22 mouse cellular contexts compared by ENCODE assay signal in genomic region chr2:145165076-145165475, GRCm38 (mm10). TPM values are rescaled to one million over a fixed set of nuclear protein-coding genes. Genes with fewer than 3 reads are reported as not detected.
DNase-seq lines count a peak whose midpoint lies in the region; ATAC-seq and TF ChIP-seq lines count a peak whose summit lies in the region.
"Had no signal": no experiment of that assay in that cellular context is flagged by ENCODE, and none has a peak within 500 bp of the region (broad histone marks: within the 10 kb centered on the region; RNA-seq: fewer than 3 reads in every experiment).

No protein-coding gene starts in this region.

- H3K9ac ChIP-seq in heart, embryonic 11.5 days (ENCODE audit: low read depth, low read length) = no peak overlapping the region
- H3K9ac ChIP-seq in midbrain, embryonic 11.5 days (ENCODE audit: low read length) = no peak overlapping the region
- no peak overlapping the region for H3K9ac ChIP-seq in CH12.LX (ENCODE audit: insufficient read depth, low read depth)

- ATAC-seq in heart, embryonic 11.5 days (replicated peaks; ENCODE audit: insufficient number of reproducible peaks, low FRiP score, low TSS enrichment) = no peak
- no peak for ATAC-seq in midbrain, embryonic 11.5 days (ENCODE audit: low FRiP score)
- ATAC-seq: activated CD4-positive, CD25-positive, alpha-beta regulatory T cell, adult 4 months; CD4-positive, CD25-positive, alpha-beta regulatory T cell, adult 4 months; Patski had no signal

- TF ChIP-seq RAD21 in CH12.LX (IDR thresholded peaks at IDR 0.05; ENCODE audit: low read depth, low read length) = no peak

- H3K9me3 ChIP-seq in heart, embryonic 11.5 days (replicated peaks; ENCODE audit: control insufficient read depth, low read length) = no peaks in the 10 kb centered on the region
- no peaks in the 10 kb centered on the region for H3K9me3 ChIP-seq in midbrain, embryonic 11.5 days (ENCODE audit: control insufficient read depth, low read length)
- H3K9me3 ChIP-seq in midbrain, embryonic 10.5 days (replicated peaks) = no peaks in the 10 kb centered on the region
- H3K9me3 ChIP-seq in CH12.LX (replicated peaks; ENCODE audit: low read length) = peaks cover 4% of the 10 kb centered on the region

- peaks cover 3% of the 10 kb centered on the region for H3K27me3 ChIP-seq in heart, embryonic 11.5 days (ENCODE audit: control insufficient read depth, insufficient read depth, low read length)
- no peaks in the 10 kb centered on the region for H3K27me3 ChIP-seq in midbrain, embryonic 11.5 days (ENCODE audit: control insufficient read depth, insufficient read depth, low read length)
- H3K27me3 ChIP-seq in midbrain, embryonic 10.5 days (ENCODE audit: low read depth, poor library complexity, severe bottlenecking) = peaks cover 17% of the 10 kb centered on the region
- H3K27me3 ChIP-seq in CH12.LX (replicated peaks) = no peaks in the 10 kb centered on the region
- H3K27me3 ChIP-seq: Patski had no signal

- TF ChIP-seq POLR2A in CH12.LX (IDR thresholded peaks at IDR 0.05; ENCODE audit: low read depth, low read length) = no peak

- peak; percentile 74 for DNase-seq in heart, adult 11 months
- DNase-seq in midbrain, embryonic 11.5 days (ENCODE audit: low spot score, missing footprints) = peak; percentile 68
- DNase-seq in midbrain, embryonic 10.5 days (ENCODE audit: low spot score) = no peak
- DNase-seq in CH12.LX (ENCODE audit: extremely low read depth) = no peak
- DNase-seq in ovary, postnatal 36 days (ENCODE audit: low spot score) = no peak
- DNase-seq: adrenal gland, adult 2 months; adrenal gland, adult 8-10 months; adrenal gland, postnatal 10 days; adrenal gland, postnatal 14 days; adrenal gland, postnatal 25 days; adrenal gland, postnatal 36 days; B cell, adult 2 months; cerebellum, adult 11 months; cerebellum, adult 11-12 months; cerebellum, adult 18-20 months; cerebellum, adult 2 months had no signal

- in situ Hi-C loops in CH12.LX (cut with MboI; ENCODE audit: low pct_ligation_motif_present, low pct_unique_long_range_greater_than_20kb, low sequenced_read_pairs) = loop anchor here (10.0 to 25.0 kb wide), 2 partner anchors 350 to 422 kb away; no protein-coding TSS in a partner anchor

- WGBS in heart, embryonic 11.5 days (ENCODE audit: insufficient replicate concordance) = 74% methylated on average over 3 of the region's 3 CpGs
- WGBS in midbrain, embryonic 11.5 days = 85% methylated on average over 3 of the region's 3 CpGs
- 92% methylated on average over 3 of the region's 3 CpGs for WGBS in midbrain, embryonic 10.5 days

- no peaks in the 10 kb centered on the region for H3K79me2 ChIP-seq in CH12.LX (replicated peaks; ENCODE audit: control insufficient read depth, extremely low read depth, insufficient read depth, poor library complexity, severe bottlenecking)

- H3K4me3 ChIP-seq in heart, embryonic 11.5 days (ENCODE audit: low read depth, low read length) = no peak overlapping the region
- no peak overlapping the region for H3K4me3 ChIP-seq in midbrain, embryonic 11.5 days (ENCODE audit: low read depth, low read length)
- H3K4me3 ChIP-seq in midbrain, embryonic 10.5 days = no peak overlapping the region
- H3K4me3 ChIP-seq in CH12.LX (replicated peaks in 1 of 3; ENCODE audit: low read depth in 2 of 3, low read length in 2 of 3, poor library complexity in 1 of 3) = no peak overlapping the region

- H3K4me1 ChIP-seq in heart, embryonic 11.5 days (ENCODE audit: control insufficient read depth, insufficient read depth, low read length) = peaks cover 4% of the 10 kb centered on the region
- H3K4me1 ChIP-seq in midbrain, embryonic 11.5 days (ENCODE audit: control insufficient read depth, insufficient read depth, low read length) = peaks cover 6% of the 10 kb centered on the region; the same call in 1 of the 2 replicates
- peaks cover 16% of the 10 kb centered on the region for H3K4me1 ChIP-seq in midbrain, embryonic 10.5 days
- H3K4me1 ChIP-seq in CH12.LX (ENCODE audit: control insufficient read depth in 1 of 2, insufficient read depth in 2 of 2) = peaks cover 0 to 13% of the 10 kb centered on the region in 2 experiments; a peak in 1 of 4 replicates

- dilution Hi-C loops in CH12.LX (cut with MboI; ENCODE audit: extremely low pct_ligation_motif_present, extremely low pct_unique_long_range_greater_than_20kb, low sequenced_read_pairs) = no loop called here

- no peak overlapping the region for H3K4me2 ChIP-seq in heart, embryonic 11.5 days
- no peak overlapping the region for H3K4me2 ChIP-seq in midbrain, embryonic 11.5 days
- peak overlapping the region; percentile 4; the same call in 1 of the 2 replicates for H3K4me2 ChIP-seq in CH12.LX (ENCODE audit: insufficient read depth, low read depth, poor library complexity, severe bottlenecking)

- no peak for TF ChIP-seq EP300 in CH12.LX (IDR thresholded peaks at IDR 0.05; ENCODE audit: low read length)

- no peaks in the 10 kb centered on the region for H3K36me3 ChIP-seq in heart, embryonic 11.5 days (ENCODE audit: control insufficient read depth, insufficient read depth, low read length)
- H3K36me3 ChIP-seq in midbrain, embryonic 11.5 days (ENCODE audit: control insufficient read depth, insufficient read depth, low read length) = no peaks in the 10 kb centered on the region
- no peaks in the 10 kb centered on the region for H3K36me3 ChIP-seq in midbrain, embryonic 10.5 days
- H3K36me3 ChIP-seq in CH12.LX (replicated peaks in 1 of 2; ENCODE audit: control insufficient read depth in 1 of 2, insufficient read depth in 1 of 2, low read length in 1 of 2) = no peaks in the 10 kb centered on the region
- H3K36me3 ChIP-seq: G1E had no signal

- no peak for TF ChIP-seq CTCF in CH12.LX (conservative IDR thresholded peaks at IDR 0.05 in 1 of 2, IDR thresholded peaks at IDR 0.05 in 1 of 2; ENCODE audit: low read depth in 2 of 2, low read length in 2 of 2)

- H3K27ac ChIP-seq in heart, embryonic 11.5 days (ENCODE audit: low read depth, low read length) = no peak overlapping the region
- no peak overlapping the region for H3K27ac ChIP-seq in midbrain, embryonic 11.5 days (ENCODE audit: low read depth, low read length)
- H3K27ac ChIP-seq in midbrain, embryonic 10.5 days (replicated peaks) = no peak overlapping the region
- no peak overlapping the region for H3K27ac ChIP-seq in CH12.LX (ENCODE audit: insufficient read depth, low read depth)

TF ChIP-seq in CH12.LX, 34 proteins besides CTCF, POLR2A, EP300 and RAD21:
- TF ChIP-seq ZNF384 (IDR thresholded peaks at IDR 0.05; ENCODE audit: low read depth, low read length) (no peak), KAT2A (IDR thresholded peaks at IDR 0.05; ENCODE audit: insufficient replicate concordance, low read length) (no peak), POLR2AphosphoS2 (IDR thresholded peaks at IDR 0.05; ENCODE audit: low read depth, low read length) (no peak), MAX (IDR thresholded peaks at IDR 0.05; ENCODE audit: low read length) (no peak), GABPA (IDR thresholded peaks at IDR 0.05; ENCODE audit: insufficient replicate concordance, low read depth, low read length) (no peak), RCOR1 (conservative IDR thresholded peaks at IDR 0.05; ENCODE audit: low read depth, low read length) (no peak), ETS1 (conservative IDR thresholded peaks at IDR 0.05; ENCODE audit: low read depth, low read length) (no peak), ZKSCAN1 (IDR thresholded peaks at IDR 0.05; ENCODE audit: borderline replicate concordance, low read depth, low read length) (no peak), CHD1 (IDR thresholded peaks at IDR 0.05; ENCODE audit: low read depth, low read length) (no peak), SMC3 (IDR thresholded peaks at IDR 0.05; ENCODE audit: low read depth, low read length) (no peak), BHLHE40 (IDR thresholded peaks at IDR 0.05; ENCODE audit: low read depth, low read length) (no peak), ZMIZ1 (IDR thresholded peaks at IDR 0.05; ENCODE audit: low read depth, low read length) (no peak), ELF1 (IDR thresholded peaks at IDR 0.05; ENCODE audit: low read depth, low read length) (no peak), NRF1 (IDR thresholded peaks at IDR 0.05; ENCODE audit: low read depth, low read length) (no peak), JUN (IDR thresholded peaks at IDR 0.05; ENCODE audit: insufficient read depth, low read depth, low read length) (no peak)

RNA-seq across cellular contexts. Expression of gene Slc24a3, which starts 2.5 kb away (rescaled TPM):
- polyA plus RNA-seq in heart, embryonic 11.5 days (2014; fragmentation: Nextera tagmentation; extraction: Ambion mirVana) = 1.7 and 2.8 TPM in 2 replicates
- 1.6 and 1.9 TPM in 2 replicates for polyA plus RNA-seq in midbrain, embryonic 11.5 days (2014; fragmentation: Nextera tagmentation; extraction: Ambion mirVana)
- polyA plus RNA-seq in midbrain, embryonic 10.5 days (2016; fragmentation: Nextera tagmentation; extraction: Ambion mirVana) = 0.64 and 1.0 TPM in 2 replicates
- total RNA-seq in CH12.LX (2012; rRNA removed) (not detected in 2 replicates), CH12.LX (2014; rRNA removed) (not detected in 2 replicates)
- polyA plus RNA-seq in CH12.LX (2012; ENCODE audit: insufficient read length, low read depth) = not detected in 2 replicates
- total RNA-seq: MEL had no signal
- polyA plus RNA-seq: G1E had no signal

Comparison
In these comparisons a context has a peak if more than half of its experiments do, and no peak if none do; other contexts are left out.
1. DNase-seq: peak in heart, adult 11 months (single experiment) and midbrain, embryonic 11.5 days (single experiment); none in midbrain, embryonic 10.5 days (single experiment), CH12.LX (single experiment) and ovary, postnatal 36 days (single experiment).